Mouse (Mus musculus) thymus, postnatal 0 days (tissue): ENCODE results near the gene Nt5dc2. TPM values are rescaled to one million over a fixed set of nuclear protein-coding genes. Genes with fewer than 3 reads are reported as not detected.

Experiments
- DNase-seq: peaks from one replicate; pipeline ENCODE4 v3.0.0-alpha.2; 2015; ENCODE audit warnings: low spot score
- polyA plus RNA-seq: library from polyadenylated mRNA; unstranded; fragments of >200 nt; fragmentation: Nextera tagmentation; extraction: Ambion mirVana; gene quantifications from 2 replicates; pipeline ENCODE4 v1.2.1, GENCODE M21; 2015

Nt5dc2 gene
- polyA plus RNA-seq, 1 experiment from 2014 or later: 111 TPM

GRCm38 (mm10) chr14:31134015-31135000 lies 3.5 kb downstream of the Nt5dc2 start:
- no peak for DNase-seq

GRCm38 (mm10) chr14:31135495-31136410 lies 4.9 kb downstream of the Nt5dc2 start:
- DNase-seq: no peak

- DNase-seq: no peak
Measured at GRCm38 (mm10) chr14:31136411-31137280, 5.8 kb downstream of the Nt5dc2 start.

GRCm38 (mm10) chr14:31137281-31137595 lies 6.4 kb downstream of the Nt5dc2 start:
- DNase-seq: no peak

GRCm38 (mm10) chr14:31137791-31138190 lies 6.9 kb downstream of the Nt5dc2 start:
- no peak for DNase-seq

GRCm38 (mm10) chr14:31138219-31138896 lies 7.5 kb downstream of the Nt5dc2 start:
- no peak for DNase-seq

- no peak for DNase-seq
Measured at GRCm38 (mm10) chr14:31138897-31139429, 8.1 kb downstream of the Nt5dc2 start.

- no peak for DNase-seq
Measured at GRCm38 (mm10) chr14:31139666-31140065, 8.8 kb downstream of the Nt5dc2 start.

GRCm38 (mm10) chr14:31140141-31140540 lies 9.3 kb downstream of the Nt5dc2 start:
- no peak for DNase-seq

- DNase-seq: no peak
Measured at GRCm38 (mm10) chr14:31141011-31141410, 10.2 kb downstream of the Nt5dc2 start.

GRCm38 (mm10) chr14:31145694-31146093 lies 14.8 kb downstream of the Nt5dc2 start:
- no peak for DNase-seq

- no peak for DNase-seq
Measured at GRCm38 (mm10) chr14:31160196-31161150, 29.6 kb downstream of the Nt5dc2 start.

- DNase-seq: no peak
Measured at GRCm38 (mm10) chr14:31161191-31161590, 30.3 kb downstream of the Nt5dc2 start.

GRCm38 (mm10) chr14:31161638-31162037 lies 30.8 kb downstream of the Nt5dc2 start:
- DNase-seq: no peak

- DNase-seq: no peak
Measured at GRCm38 (mm10) chr14:31164067-31164466, 33.2 kb downstream of the Nt5dc2 start.

- DNase-seq: no peak
Measured at GRCm38 (mm10) chr14:31165010-31165409, 34.2 kb downstream of the Nt5dc2 start.

GRCm38 (mm10) chr14:31165458-31165857 lies 34.6 kb downstream of the Nt5dc2 start:
- no peak for DNase-seq

- DNase-seq: no peak
Measured at GRCm38 (mm10) chr14:31165991-31166630, 35.3 kb downstream of the Nt5dc2 start.
